Mouse (Mus musculus): ENCODE measurements around the gene Rnase9. TPM values are rescaled to one million over a fixed set of nuclear protein-coding genes. Genes with fewer than 3 reads are reported as not detected.

Rnase9 gene
- polyA plus RNA-seq, 1 experiment from 2014 or later, result not detected

DNA sequence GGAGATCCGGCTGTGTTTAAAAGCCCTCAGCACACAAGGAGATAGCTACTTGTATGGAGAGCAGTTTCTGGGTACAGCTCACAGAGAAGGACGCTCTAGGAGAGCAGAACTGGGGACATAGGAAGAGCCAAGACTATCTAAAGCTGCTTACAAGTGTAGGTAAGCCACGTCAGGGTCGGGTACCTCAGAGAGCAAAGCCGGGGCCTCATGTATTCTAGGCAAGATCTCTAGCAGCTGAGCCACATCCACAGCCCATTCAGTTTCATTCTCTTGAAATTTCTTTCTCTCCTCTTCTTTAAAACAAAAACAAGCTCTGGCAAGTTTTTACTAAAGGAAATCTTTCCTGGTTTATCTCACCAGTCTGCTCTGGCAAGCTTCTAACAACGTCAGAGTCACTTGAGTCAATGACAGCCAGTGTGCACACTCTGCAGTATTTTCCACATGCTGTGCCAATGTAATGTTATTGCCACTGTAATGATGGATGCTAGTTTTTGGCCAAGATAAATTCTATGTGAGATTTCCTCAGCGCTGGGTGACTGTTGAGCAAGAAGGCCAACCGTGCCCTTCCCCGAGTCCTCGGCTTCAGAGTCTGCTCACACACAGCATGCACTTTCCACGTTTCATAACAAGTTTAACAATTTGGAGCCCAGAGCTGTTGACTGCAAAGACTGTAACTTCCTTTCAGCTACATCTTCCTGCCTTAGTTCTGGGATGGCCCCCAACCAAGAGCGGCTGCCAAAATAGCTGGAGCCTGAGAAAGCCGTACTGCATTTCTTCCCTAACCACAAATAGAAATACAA, 33.6 kb downstream of the Rnase9 start:
- H3K27ac ChIP-seq (replicated peaks), result peak overlapping the region; percentile 96
- H3K4me2 ChIP-seq (replicated peaks), result no peak overlapping the region; the same call in 1 of the 2 replicates
- H3K4me3 ChIP-seq (replicated peaks), result no peak overlapping the region
- H3K9ac ChIP-seq, result no peak overlapping the region
- no peaks in the 10 kb centered on the region for H3K9me3 ChIP-seq (replicated peaks)
- no peaks in the 10 kb centered on the region for H3K36me3 ChIP-seq
- H3K4me1 ChIP-seq, result peaks cover 28% of the 10 kb centered on the region
- peak; percentile 82 for ATAC-seq (ENCODE audit: insufficient number of reproducible peaks, low FRiP score, low TSS enrichment, low read depth)
- no peaks in the 10 kb centered on the region for H3K27me3 ChIP-seq
- 39% methylated on average over 13 of the region's 13 CpGs for WGBS

DNA sequence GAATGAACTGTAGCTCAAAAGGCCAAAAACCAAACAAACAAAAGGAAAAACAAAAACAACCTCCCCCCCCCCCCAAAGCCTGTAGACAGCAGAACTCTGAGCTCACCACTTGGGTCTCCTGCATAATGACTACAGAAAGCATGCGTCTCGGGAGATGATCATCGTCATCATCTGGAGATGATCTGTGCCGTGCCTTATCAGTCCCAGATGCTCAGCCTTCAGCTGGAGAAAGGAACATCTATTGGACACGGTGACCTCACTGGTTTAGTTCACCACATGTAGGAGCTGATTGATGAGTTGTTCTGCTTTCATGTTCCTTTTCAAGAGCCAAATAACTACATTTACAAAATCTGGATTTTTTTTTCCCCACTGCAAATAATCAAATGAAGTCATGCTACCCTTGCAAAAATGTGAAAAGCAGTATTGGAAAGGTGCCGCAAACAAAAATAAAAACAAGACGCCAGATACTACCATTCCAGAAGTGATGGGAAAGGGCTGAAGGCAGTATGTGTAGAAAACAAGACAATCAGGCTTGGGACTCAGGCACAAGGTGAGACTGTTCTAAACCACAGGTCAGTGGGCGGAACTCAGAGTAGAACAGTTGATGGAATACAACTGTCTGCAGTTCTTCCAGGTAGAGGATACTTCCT, 34.4 kb downstream of the Rnase9 start, which contains the start of gene Rnase10:
Rnase10 (plus strand) TSS at position 600 of the 650 bp plus-strand sequence.
- Histone ChIP-seq H3K4me3 (replicated peaks) (no peak within 1 kb of the TSS), H3K9ac (no peak within 1 kb of the TSS), H3K36me3 (no peaks in the 10 kb centered on the region), H3K27ac (replicated peaks) (peak within 1 kb of the TSS; percentile 96), H3K27me3 (no peaks in the 10 kb centered on the region), H3K4me2 (replicated peaks) (no peak within 1 kb of the TSS; the same call in 1 of the 2 replicates), H3K4me1 (peaks cover 28% of the 10 kb centered on the region), H3K9me3 (replicated peaks) (no peaks in the 10 kb centered on the region)
- WGBS, result 44% methylated on average over 8 of the region's 8 CpGs
- ATAC-seq (ENCODE audit: insufficient number of reproducible peaks, low FRiP score, low TSS enrichment, low read depth), result peak; percentile 80

DNA sequence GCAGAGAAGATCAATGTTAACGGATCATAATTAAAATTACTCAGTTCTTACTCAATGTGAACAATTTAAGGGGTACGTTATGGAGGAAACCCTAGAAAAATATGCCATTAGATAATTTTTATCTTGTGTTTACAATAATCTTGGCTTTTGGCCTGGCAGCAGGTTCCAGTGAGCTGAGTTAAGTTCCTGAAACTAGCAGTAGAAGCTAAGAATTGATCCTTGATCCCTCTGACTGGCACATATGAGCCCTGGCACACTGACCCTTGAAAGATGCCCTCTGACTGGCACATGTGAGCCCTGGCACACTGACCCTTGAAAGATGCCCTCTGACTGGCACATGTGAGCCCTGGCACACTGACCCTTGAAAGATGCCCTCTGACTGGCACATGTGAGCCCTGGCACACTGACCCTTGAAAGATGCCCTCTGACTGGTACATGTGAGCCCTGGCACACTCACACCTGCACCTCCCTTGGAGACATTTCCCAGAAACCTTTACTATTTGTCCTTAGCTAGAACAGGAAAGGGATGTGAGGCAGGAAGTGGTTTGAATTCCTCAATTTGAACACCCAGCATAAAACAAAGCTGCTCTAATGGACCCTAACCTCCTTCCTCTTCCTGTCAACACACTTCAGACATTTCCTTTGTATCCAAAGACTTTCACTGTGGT, 43.5 kb downstream of the Rnase9 start:
- no peak overlapping the region for H3K27ac ChIP-seq (replicated peaks)
- H3K27me3 ChIP-seq, result no peaks in the 10 kb centered on the region
- no peaks in the 10 kb centered on the region for H3K9me3 ChIP-seq (replicated peaks)
- no peaks in the 10 kb centered on the region for H3K36me3 ChIP-seq
- no peak overlapping the region for H3K9ac ChIP-seq
- no peak for ATAC-seq (ENCODE audit: insufficient number of reproducible peaks, low FRiP score, low TSS enrichment, low read depth)
- no peaks in the 10 kb centered on the region for H3K4me1 ChIP-seq
- H3K4me2 ChIP-seq (replicated peaks), result no peak overlapping the region
- 79% methylated on average over 2 of the region's 2 CpGs for WGBS
- H3K4me3 ChIP-seq (replicated peaks), result no peak overlapping the region

DNA sequence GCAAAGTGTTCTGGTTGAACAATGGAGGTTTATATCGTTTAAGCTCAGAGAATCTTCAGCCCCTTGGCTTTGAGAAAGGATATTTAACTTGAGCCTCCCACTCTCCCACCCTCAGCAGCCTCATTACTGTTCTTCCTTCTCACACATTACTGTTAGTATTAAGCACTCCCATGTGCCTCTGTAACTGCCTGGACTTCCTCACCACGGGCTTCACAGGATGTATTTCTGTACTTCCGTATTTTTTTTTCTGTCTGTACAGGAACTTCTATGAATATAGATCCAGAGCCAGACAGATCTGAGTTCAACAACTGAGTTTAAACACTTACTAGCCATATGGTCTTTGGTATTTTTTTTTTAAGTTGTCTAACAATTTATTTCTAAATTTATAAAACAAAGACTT, 44.6 kb downstream of the Rnase9 start:
- H3K27ac ChIP-seq (replicated peaks), result no peak overlapping the region
- ATAC-seq (ENCODE audit: insufficient number of reproducible peaks, low FRiP score, low TSS enrichment, low read depth), result no peak
- no peaks in the 10 kb centered on the region for H3K9me3 ChIP-seq (replicated peaks)
- H3K4me3 ChIP-seq (replicated peaks), result no peak overlapping the region
- no peak overlapping the region for H3K9ac ChIP-seq
- no peaks in the 10 kb centered on the region for H3K36me3 ChIP-seq
- no peak overlapping the region for H3K4me2 ChIP-seq (replicated peaks)
- 73% methylated on average over 3 of the region's 3 CpGs for WGBS
- no peaks in the 10 kb centered on the region for H3K4me1 ChIP-seq
- no peaks in the 10 kb centered on the region for H3K27me3 ChIP-seq

DNA sequence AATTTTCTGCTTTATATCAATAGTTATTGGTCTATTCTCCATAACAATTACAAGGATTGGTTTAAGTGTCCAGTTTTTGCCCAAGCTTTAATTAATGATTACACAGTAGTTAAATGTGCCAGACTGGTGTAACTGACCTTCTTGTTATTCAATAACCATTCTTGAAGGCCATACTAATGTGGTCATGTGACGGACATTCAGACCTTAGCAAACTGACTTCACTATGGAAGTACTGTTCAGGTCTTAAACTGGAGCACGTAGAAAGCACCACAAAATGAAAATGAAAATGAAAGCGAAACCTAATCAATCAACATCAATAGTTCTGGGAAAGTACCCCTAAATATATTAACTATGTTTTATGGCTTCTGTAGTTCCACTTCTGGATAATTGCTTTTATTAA, 50.6 kb downstream of the Rnase9 start:
- Histone ChIP-seq H3K9ac (no peak overlapping the region), H3K4me3 (replicated peaks) (no peak overlapping the region), H3K9me3 (replicated peaks) (no peaks in the 10 kb centered on the region), H3K4me1 (no peaks in the 10 kb centered on the region), H3K4me2 (replicated peaks) (no peak overlapping the region), H3K27me3 (no peaks in the 10 kb centered on the region), H3K36me3 (no peaks in the 10 kb centered on the region), H3K27ac (replicated peaks) (no peak overlapping the region)
- no peak for ATAC-seq (ENCODE audit: insufficient number of reproducible peaks, low FRiP score, low TSS enrichment, low read depth)
- WGBS, result 87% methylated on average over 3 of the region's 3 CpGs

Other genes with a start within 250 kb of the Rnase9 start
- not detected in 2 replicates for gene Ccnb1ip1, start 234.1 kb downstream of the Rnase9 start, polyA plus RNA-seq (2015; fragmentation: Nextera tagmentation; extraction: Ambion mirVana)
- gene Parp2, start 234.0 kb downstream of the Rnase9 start, polyA plus RNA-seq (2015; fragmentation: Nextera tagmentation; extraction: Ambion mirVana), result 58.4 and 59.3 TPM in 2 replicates
- gene Tep1, start 171.3 kb downstream of the Rnase9 start, polyA plus RNA-seq (2015; fragmentation: Nextera tagmentation; extraction: Ambion mirVana), result 5.2 and 7.1 TPM in 2 replicates
- 0.24 and 0.45 TPM in 2 replicates for gene Klhl33, start 144.4 kb downstream of the Rnase9 start, polyA plus RNA-seq (2015; fragmentation: Nextera tagmentation; extraction: Ambion mirVana)
- gene Osgep, start 117.0 kb downstream of the Rnase9 start, polyA plus RNA-seq (2015; fragmentation: Nextera tagmentation; extraction: Ambion mirVana), result 155 and 158 TPM in 2 replicates
- gene Apex1, start 116.9 kb downstream of the Rnase9 start, polyA plus RNA-seq (2015; fragmentation: Nextera tagmentation; extraction: Ambion mirVana), result 187 and 190 TPM in 2 replicates
- 53.8 and 57.4 TPM in 2 replicates for gene Pip4p1, start 111.0 kb downstream of the Rnase9 start, polyA plus RNA-seq (2015; fragmentation: Nextera tagmentation; extraction: Ambion mirVana)
- gene Pnp, start 110.8 kb downstream of the Rnase9 start, polyA plus RNA-seq (2015; fragmentation: Nextera tagmentation; extraction: Ambion mirVana), result 55.5 and 56.7 TPM in 2 replicates
- not detected in 2 replicates for gene Gm49342, start 97.4 kb downstream of the Rnase9 start, polyA plus RNA-seq (2015; fragmentation: Nextera tagmentation; extraction: Ambion mirVana)
- 0.25 and 0.85 TPM in 2 replicates for gene Pnp2, start 85.9 kb downstream of the Rnase9 start, polyA plus RNA-seq (2015; fragmentation: Nextera tagmentation; extraction: Ambion mirVana)
- gene Rnase10, start 34.1 kb downstream of the Rnase9 start, polyA plus RNA-seq (2015; fragmentation: Nextera tagmentation; extraction: Ambion mirVana), result 0.52 and 0.54 TPM in 2 replicates
- gene Rnase11, start 8.3 kb upstream of the Rnase9 start, polyA plus RNA-seq (2015; fragmentation: Nextera tagmentation; extraction: Ambion mirVana), result not detected in 2 replicates
- gene Rnase12, start 15.8 kb upstream of the Rnase9 start, polyA plus RNA-seq (2015; fragmentation: Nextera tagmentation; extraction: Ambion mirVana), result 0.43 and 0.56 TPM in 2 replicates
- gene Olfr750, start 32.6 kb upstream of the Rnase9 start, polyA plus RNA-seq (2015; fragmentation: Nextera tagmentation; extraction: Ambion mirVana), result not detected in 2 replicates
- 55.5 and 57.1 TPM in 2 replicates for gene Rnase4, start 49.2 kb upstream of the Rnase9 start, polyA plus RNA-seq (2015; fragmentation: Nextera tagmentation; extraction: Ambion mirVana)
- 8.2 and 11.0 TPM in 2 replicates for gene Ang, start 49.3 kb upstream of the Rnase9 start, polyA plus RNA-seq (2015; fragmentation: Nextera tagmentation; extraction: Ambion mirVana)
- gene Eddm3b, start 72.6 kb upstream of the Rnase9 start, polyA plus RNA-seq (2015; fragmentation: Nextera tagmentation; extraction: Ambion mirVana), result not detected in 2 replicates
- gene Rnase6, start 82.0 kb upstream of the Rnase9 start, polyA plus RNA-seq (2015; fragmentation: Nextera tagmentation; extraction: Ambion mirVana), result 0.92 and 2.0 TPM in 2 replicates
- 2.9 and 3.2 TPM in 2 replicates for gene Rnase1, start 104.9 kb upstream of the Rnase9 start, polyA plus RNA-seq (2015; fragmentation: Nextera tagmentation; extraction: Ambion mirVana)
- gene Rnase2b, start 120.4 kb upstream of the Rnase9 start, polyA plus RNA-seq (2015; fragmentation: Nextera tagmentation; extraction: Ambion mirVana), result not detected in 2 replicates
- 0.19 TPM in 1 of 2 replicates, not detected in the other for gene Ang2, start 157.3 kb upstream of the Rnase9 start, polyA plus RNA-seq (2015; fragmentation: Nextera tagmentation; extraction: Ambion mirVana)
- not detected in 2 replicates for gene Ear14, start 161.5 kb upstream of the Rnase9 start, polyA plus RNA-seq (2015; fragmentation: Nextera tagmentation; extraction: Ambion mirVana)
- gene Rnase2a, start 214.2 kb upstream of the Rnase9 start, polyA plus RNA-seq (2015; fragmentation: Nextera tagmentation; extraction: Ambion mirVana), result not detected in 2 replicates